Mouse (Mus musculus): ENCODE measurements around the gene Atp8a2.

DNA sequence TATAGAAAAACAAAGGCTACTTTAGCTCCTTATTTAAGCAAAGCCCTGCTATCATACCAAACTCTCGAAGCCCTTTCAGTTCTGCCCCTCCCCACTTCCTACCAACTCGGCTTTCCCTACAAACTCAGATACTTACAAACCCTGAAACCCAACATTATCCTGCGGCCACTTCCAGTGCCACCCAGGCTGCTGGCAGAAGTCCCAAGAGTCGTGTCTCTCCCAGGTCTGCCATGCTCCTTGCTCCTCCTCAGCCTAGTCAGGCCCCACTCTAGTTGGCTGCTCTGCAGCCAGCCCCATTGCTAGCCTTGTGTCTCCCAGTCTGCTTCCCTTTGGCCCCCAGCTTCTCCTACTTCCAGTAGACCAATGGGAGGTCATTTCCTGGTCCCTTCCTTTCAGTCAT, 451.3 kb downstream of the Atp8a2 start:
- TF ChIP-seq CHD2 (IDR thresholded peaks at IDR 0.05; ENCODE audit: low read depth, low read length) (no peak), MAFK (IDR thresholded peaks at IDR 0.05; ENCODE audit: insufficient read depth, low read depth, low read length) (no peak)
